Mouse (Mus musculus) telencephalon, adult 2 months (tissue): ENCODE results near the gene Commd1.

Experiments
- DNase-seq: peaks from one replicate; pipeline ENCODE4 v3.0.0-alpha.2; 2011; ENCODE audit warnings: low read depth, low spot score

The Commd1 gene

DNA sequence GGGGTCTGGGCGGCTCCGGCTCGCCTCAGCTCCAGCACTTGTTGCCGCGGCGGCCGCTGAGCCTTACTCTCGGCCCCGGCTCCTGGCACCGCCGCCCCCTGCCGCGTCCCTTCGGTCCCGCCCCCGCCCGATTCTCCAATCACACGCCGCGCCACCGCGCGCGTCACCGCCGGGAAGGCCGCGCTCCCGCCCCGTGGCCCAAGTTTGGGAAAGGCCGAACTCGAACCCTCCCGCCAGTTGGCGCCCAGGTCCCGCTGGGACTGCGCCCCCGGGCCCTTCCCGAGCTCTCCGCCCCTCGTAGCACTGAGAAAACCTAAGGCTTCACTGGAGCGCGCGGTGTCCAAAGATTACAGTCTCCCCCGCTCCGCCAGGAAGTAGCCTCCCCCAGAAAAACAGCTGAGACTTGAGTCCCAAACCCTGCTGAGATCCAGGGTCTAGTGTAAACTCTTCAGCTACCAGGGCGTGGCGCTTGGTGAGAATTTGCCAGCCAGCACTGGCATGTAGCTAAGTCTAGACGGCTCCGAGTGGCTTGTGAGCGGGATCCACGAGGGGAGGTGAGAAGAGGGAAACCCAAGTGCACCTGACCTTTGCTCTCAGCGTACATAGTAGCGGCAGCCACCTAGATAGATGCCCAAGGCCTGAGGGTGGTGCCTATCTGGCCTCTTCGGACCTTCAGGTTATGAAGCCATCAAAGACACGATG is 122.4 kb downstream of the Commd1 start:
- no peak for DNase-seq

DNA sequence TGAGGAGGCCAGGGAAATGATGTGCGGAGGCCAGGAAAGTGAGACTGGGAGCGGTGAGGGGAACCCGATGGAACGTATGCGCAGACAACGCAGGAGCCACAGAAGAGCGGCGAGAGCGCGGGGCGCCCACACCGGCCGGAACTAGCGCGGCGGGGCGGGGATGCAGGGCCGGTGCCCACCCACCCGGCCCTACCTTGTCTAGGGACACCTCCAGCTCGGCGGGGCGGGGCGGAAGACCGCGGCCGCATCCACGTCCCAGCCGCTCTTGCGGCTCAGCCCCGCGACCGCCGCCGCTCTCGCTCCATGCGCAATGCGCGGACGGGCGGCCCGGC is 122.9 kb downstream of the Commd1 start:
- DNase-seq = no peak

DNA sequence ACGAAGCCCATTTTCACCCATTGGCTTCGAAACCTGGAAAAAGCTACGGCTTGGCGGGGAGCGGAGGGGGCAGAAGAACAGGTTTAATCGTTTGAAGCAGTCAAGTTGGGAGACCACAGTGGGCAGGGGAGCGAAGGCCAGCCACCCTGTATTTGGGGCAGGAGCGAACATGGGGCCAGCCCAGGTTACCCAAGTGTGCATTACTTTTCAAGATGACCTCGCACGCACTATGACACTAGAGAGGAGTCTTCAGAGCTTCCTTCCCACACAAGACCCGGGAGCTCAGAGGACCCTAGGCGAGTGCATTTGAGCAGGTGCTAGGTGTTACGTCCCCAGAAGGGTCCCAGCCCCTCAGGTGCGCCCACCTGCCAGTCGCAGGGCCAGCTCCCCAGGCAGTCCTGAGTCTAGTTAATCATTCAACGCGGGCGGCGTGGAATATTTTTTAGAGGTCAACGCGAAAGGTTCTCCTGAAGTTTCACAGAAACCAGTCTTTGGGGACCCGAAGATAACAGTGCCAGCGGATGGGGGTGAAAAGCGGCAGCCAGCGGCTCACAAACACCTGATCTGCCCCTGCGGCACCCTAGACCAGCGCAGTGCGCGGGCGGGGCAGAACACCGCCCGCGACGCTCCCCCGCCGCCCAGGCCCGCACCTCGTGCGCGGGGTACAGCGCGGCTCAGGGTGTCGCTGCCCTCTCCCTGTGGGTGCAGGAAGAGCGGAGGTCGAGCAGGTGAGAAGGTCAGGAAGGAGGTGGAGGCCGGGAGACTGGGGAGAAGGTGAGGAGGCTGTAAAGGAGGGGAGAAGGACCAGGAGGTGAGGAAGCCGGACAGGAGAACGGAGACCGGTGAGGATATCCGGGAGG is 123.5 kb downstream of the Commd1 start:
- no peak for DNase-seq

DNA sequence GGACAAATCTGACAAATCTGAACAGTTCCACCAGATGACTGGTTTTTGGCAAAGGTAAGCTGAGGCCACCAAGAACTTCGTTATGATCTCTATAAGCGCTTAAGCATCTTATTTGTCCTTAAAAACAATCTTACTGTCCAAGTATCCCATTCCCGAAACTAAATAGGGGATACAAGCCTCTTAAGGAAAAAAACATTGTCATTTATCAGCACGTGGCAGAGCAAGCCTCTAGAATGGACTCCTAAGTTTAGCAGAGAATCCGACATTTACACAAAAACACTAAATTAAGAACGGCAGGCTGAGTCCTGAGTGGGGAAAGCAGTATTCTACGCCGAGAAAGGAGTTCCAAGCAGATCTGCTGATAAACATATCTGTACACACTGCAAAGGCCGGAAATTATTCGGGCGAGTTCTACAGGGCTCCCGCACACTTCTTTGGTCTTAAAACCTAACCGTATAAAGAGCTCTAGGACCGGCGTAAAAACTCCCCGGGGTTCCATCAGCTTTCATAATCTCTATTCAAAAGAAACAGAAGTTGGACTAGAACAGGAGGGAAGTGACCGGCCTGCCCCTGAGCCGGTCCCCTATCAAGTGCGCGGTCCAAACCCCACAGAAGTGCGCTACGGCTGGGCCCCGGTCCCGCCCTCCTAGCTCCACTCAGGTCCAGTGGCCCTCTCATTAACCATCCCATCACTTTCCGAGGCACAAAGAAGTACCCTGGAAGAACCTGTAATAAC is 124.3 kb downstream of the Commd1 start:
- DNase-seq = no peak

DNA sequence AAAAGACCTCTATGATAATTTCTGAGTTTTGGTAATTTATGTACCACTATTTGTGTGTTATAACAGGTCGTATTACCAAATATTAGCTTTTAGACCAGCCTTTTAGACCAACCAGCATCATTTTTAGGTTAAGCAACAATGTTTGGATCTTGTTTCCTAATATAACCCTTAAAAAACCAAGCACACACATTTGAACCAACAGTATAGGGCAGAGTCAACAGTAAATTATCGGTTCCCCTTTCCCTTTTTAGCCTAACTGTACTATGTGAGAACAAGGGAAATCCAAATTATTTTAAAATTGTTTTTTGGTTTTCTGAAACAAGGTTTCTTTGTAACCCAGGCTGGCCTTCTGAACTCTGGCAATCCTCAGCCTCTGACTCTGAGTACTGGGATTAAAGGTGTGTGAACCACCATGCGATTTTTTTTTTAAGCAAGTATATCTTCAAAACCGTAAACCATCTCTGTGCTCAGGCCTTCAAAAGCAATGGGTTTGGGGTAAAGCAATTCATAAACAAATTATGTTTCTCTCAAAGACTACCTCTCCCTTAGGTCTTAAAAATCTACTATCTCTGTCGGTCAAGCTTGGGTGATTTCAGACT is 125.0 kb downstream of the Commd1 start:
- DNase-seq = no peak

DNA sequence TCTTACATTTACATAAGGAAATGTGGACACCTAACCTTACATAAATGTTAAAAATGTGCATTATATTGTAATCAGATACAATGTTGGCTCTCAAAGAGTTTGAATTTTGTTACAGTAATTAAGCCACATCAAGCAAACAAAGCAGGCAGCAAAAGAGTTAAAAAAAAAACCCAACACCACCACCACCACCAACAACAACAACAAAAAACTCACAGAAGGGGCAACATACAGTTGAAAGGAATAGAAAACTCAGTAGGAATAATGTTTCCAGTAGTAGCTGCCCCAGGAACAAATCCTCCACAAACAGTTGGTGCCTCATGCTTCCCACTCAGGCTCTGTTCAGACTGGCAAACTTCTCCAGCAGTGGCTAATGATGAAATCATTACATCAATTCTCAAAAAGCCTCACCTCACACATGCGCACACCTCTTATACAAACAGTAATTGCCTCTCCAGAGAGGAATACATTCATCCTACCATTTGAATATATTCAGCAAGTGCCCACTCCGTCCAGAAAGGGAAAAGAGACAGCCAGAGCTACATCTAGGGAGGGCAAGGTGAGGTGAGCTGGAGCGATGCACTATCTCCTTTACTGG is 125.7 kb downstream of the Commd1 start:
- DNase-seq = no peak

DNA sequence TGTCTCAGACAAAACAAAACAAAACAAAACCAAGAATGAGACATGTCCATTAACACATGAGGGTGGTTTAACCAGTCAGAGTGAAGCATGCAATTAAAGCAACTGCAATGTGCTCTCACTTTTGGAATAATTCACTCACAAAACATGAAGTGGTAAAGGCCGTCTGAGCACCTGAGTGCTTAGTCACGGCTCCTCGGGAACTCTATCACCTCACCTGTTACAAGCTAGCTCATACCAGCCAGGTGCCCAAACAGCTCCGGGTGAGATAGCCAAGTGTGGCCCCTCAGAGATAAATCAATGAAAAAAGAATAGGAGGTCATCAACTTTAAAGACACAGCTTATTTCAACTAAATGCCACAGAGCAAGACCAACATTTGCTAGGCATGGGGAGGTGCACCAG is 127.6 kb downstream of the Commd1 start:
- no peak for DNase-seq

DNA sequence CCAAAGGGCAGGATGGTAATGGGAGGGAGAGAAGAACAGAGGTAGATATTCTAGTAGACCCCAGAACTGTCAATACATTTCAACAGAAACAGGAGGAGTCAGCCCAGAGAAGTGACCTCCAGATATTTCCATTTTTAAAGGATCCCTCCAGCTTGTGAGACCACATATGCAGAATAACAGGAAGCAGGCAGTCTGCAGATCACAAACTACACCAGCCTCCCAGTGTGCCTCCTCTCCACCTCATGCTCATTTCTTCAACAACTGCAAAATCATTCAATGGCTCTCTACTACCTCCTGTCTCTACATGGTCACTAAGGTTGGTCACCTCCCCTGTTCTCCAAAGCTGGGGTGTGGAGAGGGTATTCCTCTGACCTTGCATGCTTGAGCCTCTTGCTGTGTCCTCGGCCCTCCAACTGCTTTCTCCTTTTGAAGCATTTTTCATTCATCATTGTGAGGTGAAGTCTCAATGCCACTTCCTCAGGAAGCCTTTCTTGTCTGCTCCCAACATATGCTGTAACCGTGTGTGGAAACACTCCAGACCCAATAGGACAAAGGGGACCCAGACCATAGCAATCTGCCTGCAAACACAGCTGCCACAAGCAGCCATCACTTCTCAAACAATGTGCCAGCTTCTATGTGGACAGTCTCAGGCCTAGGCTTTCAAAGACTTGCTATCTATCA is 128.6 kb downstream of the Commd1 start:
- no peak for DNase-seq

DNA sequence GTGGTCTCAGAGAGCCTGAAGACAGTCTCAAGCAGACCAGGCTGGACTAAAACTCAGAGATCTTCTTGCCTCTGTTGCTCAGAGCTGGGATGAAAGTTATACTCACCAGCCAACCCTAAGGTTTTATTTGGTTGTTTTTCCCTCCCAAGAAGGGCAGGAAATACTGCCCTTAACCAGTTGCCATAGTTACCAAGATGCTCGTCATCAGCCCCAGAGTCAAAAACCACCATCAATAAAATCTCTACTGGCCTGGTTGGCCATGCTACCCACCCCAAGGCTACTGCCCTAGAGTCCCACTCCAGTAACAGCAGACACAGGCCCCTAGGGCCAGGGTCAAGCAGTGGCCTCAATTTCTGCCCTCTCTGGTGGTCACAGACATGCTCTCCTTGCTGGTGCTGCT is 129.7 kb downstream of the Commd1 start:
- DNase-seq = no peak

DNA sequence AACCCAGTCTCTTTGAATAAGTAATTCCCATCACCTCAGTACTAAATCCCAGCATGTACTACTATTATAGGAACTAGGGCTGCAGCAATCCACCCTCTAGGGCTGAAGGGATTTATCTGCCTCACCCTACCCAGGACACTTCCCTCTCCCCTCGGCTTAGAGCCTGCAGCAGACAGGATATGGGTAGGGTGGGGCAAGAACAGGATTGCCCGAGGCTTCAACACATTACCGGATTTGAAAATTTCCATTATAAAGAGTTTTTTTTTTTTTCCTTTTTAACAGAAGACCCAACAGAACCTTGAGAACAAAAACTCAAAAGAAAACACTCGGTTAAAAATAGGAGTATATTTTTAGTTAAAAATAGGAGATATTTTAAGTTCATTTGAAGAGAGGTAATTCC is 130.8 kb downstream of the Commd1 start:
- DNase-seq = no peak

DNA sequence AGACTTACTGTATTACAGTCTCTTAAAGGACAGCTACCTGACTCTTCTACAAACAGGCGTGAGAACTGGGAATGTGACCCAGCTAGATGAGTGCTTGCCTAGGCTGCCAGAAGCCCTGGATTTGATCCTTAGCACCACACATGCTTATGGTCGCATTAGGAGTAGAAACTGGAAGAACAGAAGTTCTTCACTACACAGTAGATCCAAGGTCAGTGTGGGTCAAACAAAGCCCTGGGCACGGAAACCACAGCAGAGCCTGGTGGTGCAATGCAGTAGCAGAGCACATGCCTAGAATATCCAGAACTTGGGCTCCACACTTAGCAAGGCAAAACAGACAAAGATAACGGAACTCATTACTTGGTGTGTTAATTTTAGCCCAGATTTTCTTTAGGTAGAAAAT is 132.1 kb downstream of the Commd1 start:
- DNase-seq = no peak

DNA sequence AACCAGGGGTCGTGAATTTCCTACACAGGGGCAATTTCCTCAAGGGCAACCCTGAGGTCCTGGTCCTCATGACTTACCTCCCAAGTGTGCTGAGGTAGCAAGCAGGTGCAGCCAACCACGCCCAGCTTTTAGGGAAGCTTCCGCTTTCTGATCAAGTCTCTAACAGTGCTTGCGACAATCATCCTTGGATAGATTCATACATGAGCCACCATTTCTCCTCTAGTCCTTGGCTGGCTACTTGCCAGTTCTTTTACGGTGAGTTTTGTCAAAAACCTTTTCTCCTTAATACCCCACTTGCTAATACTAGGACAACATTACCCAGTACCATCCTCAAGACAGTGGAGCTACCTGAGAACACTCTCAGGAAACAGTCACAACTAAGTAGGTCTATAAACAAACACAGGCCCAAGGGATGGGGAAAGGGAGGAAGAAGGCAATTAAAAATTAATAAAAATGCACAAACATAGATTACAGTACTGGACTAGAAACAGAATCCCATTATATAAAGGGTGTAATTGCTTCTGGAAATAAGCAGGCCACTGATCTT is 133.5 kb downstream of the Commd1 start:
- DNase-seq = no peak

DNA sequence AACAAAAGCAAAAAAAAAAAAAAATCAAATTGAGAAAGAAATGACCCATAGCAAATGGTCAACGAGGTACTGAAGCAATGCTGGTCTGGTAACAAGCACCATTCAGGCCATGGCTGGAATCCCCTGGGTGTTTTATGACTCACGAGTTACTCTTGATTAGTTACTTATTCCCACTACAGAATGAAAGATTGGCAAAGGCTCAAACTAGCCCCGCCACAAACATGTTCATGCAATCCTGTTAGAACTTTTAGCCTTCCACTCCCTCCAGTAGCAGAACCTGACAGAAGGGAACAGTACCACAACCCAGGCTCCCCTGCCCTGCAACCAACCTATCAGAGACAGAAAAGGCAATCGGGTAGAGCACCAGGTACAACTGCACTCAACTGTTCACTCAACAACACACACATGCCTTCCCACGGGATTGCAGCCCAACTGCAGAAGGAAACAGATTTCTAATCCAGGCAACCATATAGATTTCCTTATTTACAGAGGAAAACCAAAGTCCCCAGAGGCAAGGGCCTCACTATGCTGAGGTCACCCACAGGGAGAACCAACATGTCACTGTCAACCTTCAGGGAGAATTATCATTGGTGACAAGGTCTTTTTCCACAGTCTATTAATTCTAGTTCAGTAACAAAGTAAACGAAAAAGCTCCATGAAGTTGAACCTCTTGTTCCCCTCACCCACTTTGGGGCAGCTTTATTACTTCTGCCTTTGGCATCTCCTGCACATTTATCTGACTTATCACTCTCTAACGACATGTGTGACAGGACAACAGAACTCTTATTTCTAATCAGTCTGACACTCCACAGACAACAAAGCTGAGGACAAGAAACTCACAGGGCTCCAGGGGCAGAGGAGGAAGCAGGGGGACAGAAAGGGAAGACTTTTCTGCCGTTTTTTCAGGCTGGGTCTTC is 134.2 kb downstream of the Commd1 start:
- no peak for DNase-seq

DNA sequence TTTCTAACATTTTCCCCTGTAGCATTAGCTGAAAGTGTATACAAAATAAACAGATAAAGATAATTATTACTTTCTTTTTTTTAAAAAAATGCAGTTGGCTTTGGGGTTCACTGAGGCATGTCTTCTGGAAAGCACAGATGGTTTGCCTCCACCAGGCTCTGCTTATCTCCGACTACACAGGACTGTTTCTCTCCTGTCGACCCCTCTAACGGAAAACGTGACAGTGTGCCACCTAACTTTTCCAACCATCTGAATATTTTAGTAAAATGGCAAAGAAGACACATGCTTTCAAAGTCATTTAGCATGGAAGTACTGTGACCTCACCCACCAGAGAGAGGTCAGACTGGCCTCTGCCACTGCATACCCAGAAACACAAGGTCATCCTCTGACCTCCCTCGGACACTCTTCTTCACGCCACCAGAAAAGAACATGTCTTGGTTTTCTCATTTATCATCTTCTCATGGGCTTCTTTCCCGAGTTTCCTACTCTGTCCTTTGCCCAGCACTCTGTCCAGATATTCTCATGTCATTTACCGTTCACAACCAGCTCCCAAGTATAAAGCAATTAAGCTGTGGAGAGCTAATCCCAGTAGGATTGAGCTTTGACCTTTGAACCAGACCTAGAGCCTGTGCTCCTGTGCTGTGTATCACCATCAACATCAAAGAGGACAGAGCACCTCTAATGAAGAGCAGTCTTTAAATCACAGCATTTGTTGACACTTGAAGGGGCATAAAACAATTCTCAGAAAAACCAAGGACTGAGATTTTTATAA is 135.0 kb downstream of the Commd1 start:
- DNase-seq = no peak
